Mouse (Mus musculus) liver, adult 2 months (tissue): ENCODE measurements at regions not wholly inside any gene's neighbourhood (a gene's known extent, or its start where the extent isn't known, plus 50 kb on each side); places are given as distances from the start of the nearest gene placed in this dataset.

Experiments used
- DNase-seq: peaks from one replicate; pipeline ENCODE4 v3.0.0-alpha.2; 2011; ENCODE audit warnings: low read depth, low spot score; ENCODE audit errors: extremely low read depth
- H3K27ac ChIP-seq: fragments of 200-500 bp; replicated peaks from 2 replicates; pipeline ENCODE4 v1.5.1; 2012; ENCODE audit warnings: low read depth, mild to moderate bottlenecking, control low read depth, inconsistent platforms, low read length; ENCODE audit not compliant: insufficient read depth
- H3K27me3 ChIP-seq: fragments of 200-500 bp; 2 replicates; pipeline ENCODE4 v1.6.1; 2012; ENCODE audit warnings: mild to moderate bottlenecking, moderate library complexity, low read length, inconsistent platforms; ENCODE audit not compliant: control insufficient read depth, insufficient read depth
- H3K36me3 ChIP-seq: fragments of 200-500 bp; 2 replicates; pipeline ENCODE4 v1.6.1; 2012; ENCODE audit warnings: low read length, inconsistent platforms; ENCODE audit not compliant: control insufficient read depth, insufficient read depth
- H3K4me1 ChIP-seq: fragments of 200-500 bp; 2 replicates; pipeline ENCODE4 v1.6.1; 2011; ENCODE audit warnings: low read length; ENCODE audit not compliant: control insufficient read depth, insufficient read depth
- H3K4me3 ChIP-seq: fragments of 200-500 bp; 2 replicates; pipeline ENCODE4 v1.5.1; 2011; ENCODE audit warnings: low read depth, mild to moderate bottlenecking, control low read depth, low read length, moderate library complexity; ENCODE audit not compliant: insufficient read depth
- H3K79me2 ChIP-seq: fragments of 200-500 bp; 2 replicates; pipeline ENCODE4 v1.6.1; 2012; ENCODE audit warnings: inconsistent platforms, mild to moderate bottlenecking, low read length, moderate library complexity; ENCODE audit not compliant: control insufficient read depth, insufficient read depth
- H3K9ac ChIP-seq: fragments of 200-500 bp; 2 replicates; pipeline ENCODE4 v1.6.1; 2012; ENCODE audit warnings: low read depth, mild to moderate bottlenecking, control low read depth, inconsistent platforms, low read length
- CTCF ChIP-seq: fragments of 200-500 bp; IDR thresholded peaks from 2 replicates; pipeline ENCODE4 v1.5.1; 2011; ENCODE audit warnings: low read depth, low read length, control low read depth
- POLR2A ChIP-seq: fragments of 200-500 bp; IDR thresholded peaks from 2 replicates; pipeline ENCODE4 v1.6.1; 2011; ENCODE audit warnings: low read length, control low read depth; ENCODE audit not compliant: insufficient read depth; ENCODE audit errors: extremely low read depth
- WGBS: fragments of 180-500 bp; shearing (Covaris S2); methylation state at CpG from one replicate; pipeline ENCODE4 v1.1.7; 2018; 5-methylcytosine and 5-hydroxymethylcytosine counted together

GRCm38 (mm10) chr9:41805491-41806288, 318.4 kb downstream of the Sorl1 start:
- Histone ChIP-seq H3K27me3 (no peaks in the 10 kb centered on the region), H3K79me2 (no peaks in the 10 kb centered on the region), H3K36me3 (no peaks in the 10 kb centered on the region), H3K4me1 (no peaks in the 10 kb centered on the region), H3K4me3 (no peak overlapping the region), H3K27ac (no peak overlapping the region), H3K9ac (no peak overlapping the region)
- no peak for DNase-seq
- TF ChIP-seq CTCF = no peak
- TF ChIP-seq POLR2A = no peak
- 78% methylated on average over 15 of the region's 15 CpGs for WGBS

GRCm38 (mm10) chr9:41804711-41805331, 319.3 kb downstream of the Sorl1 start:
- no peaks in the 10 kb centered on the region for H3K36me3 ChIP-seq
- no peak for DNase-seq
- H3K79me2 ChIP-seq = no peaks in the 10 kb centered on the region
- no peak overlapping the region for H3K4me3 ChIP-seq
- WGBS = 60% methylated on average over 10 of the region's 10 CpGs
- H3K9ac ChIP-seq = no peak overlapping the region
- H3K27ac ChIP-seq = no peak overlapping the region
- no peaks in the 10 kb centered on the region for H3K4me1 ChIP-seq
- H3K27me3 ChIP-seq = no peaks in the 10 kb centered on the region
- TF ChIP-seq POLR2A (no peak), CTCF (no peak)

- WGBS = 66% methylated on average over 11 of the region's 11 CpGs
- Histone ChIP-seq H3K27me3 (no peaks in the 10 kb centered on the region), H3K27ac (no peak overlapping the region), H3K4me3 (no peak overlapping the region), H3K79me2 (no peaks in the 10 kb centered on the region), H3K9ac (no peak overlapping the region), H3K36me3 (no peaks in the 10 kb centered on the region), H3K4me1 (no peaks in the 10 kb centered on the region)
- TF ChIP-seq POLR2A = no peak
- no peak for TF ChIP-seq CTCF
- DNase-seq = no peak
Observed at GRCm38 (mm10) chr9:41803680-41804460, 320.2 kb downstream of the Sorl1 start.

GRCm38 (mm10) chr9:41801376-41801775, 322.7 kb downstream of the Sorl1 start:
- no peak overlapping the region for H3K9ac ChIP-seq
- H3K27ac ChIP-seq = no peak overlapping the region
- no peaks in the 10 kb centered on the region for H3K36me3 ChIP-seq
- no peak overlapping the region for H3K4me3 ChIP-seq
- TF ChIP-seq POLR2A (no peak), CTCF (no peak)
- H3K79me2 ChIP-seq = no peaks in the 10 kb centered on the region
- H3K4me1 ChIP-seq = no peaks in the 10 kb centered on the region
- DNase-seq = no peak
- WGBS = 79% methylated on average over 4 of the region's 4 CpGs
- no peaks in the 10 kb centered on the region for H3K27me3 ChIP-seq

- Histone ChIP-seq H3K79me2 (no peaks in the 10 kb centered on the region), H3K9ac (no peak overlapping the region), H3K4me1 (no peaks in the 10 kb centered on the region), H3K27me3 (no peaks in the 10 kb centered on the region; the same call in 1 of the 2 replicates), H3K27ac (no peak overlapping the region), H3K4me3 (no peak overlapping the region), H3K36me3 (no peaks in the 10 kb centered on the region)
- DNase-seq = no peak
- TF ChIP-seq CTCF (no peak), POLR2A (no peak)
- 69% methylated on average over 6 of the region's 6 CpGs for WGBS
Observed at GRCm38 (mm10) chr9:41792830-41793213, 331.3 kb downstream of the Sorl1 start.
